Mouse (Mus musculus) hindbrain, embryonic 15.5 days (tissue): ENCODE measurements around the gene Spata20. TPM values are rescaled to one million over a fixed set of nuclear protein-coding genes. Genes with fewer than 3 reads are reported as not detected.

Source experiments
- ATAC-seq: fragments of 200-750 bp; cut with Nextera tagmentation; 2 replicates; pipeline ENCODE4 v1.8.0; 2017; ENCODE audit warnings: low read depth, moderate number of reproducible peaks, moderate TSS enrichment; ENCODE audit not compliant: low FRiP score
- H3K27ac ChIP-seq: fragments of 300-500 bp; sonication (generic); replicated peaks from 2 replicates; pipeline ENCODE4 v1.5.1; 2015; ENCODE audit warnings: mild to moderate bottlenecking, inconsistent platforms
- H3K27me3 ChIP-seq: fragments of 300-500 bp; sonication (generic); 2 replicates; pipeline ENCODE4 v1.6.1; 2015; ENCODE audit warnings: control low read depth, inconsistent platforms
- H3K36me3 ChIP-seq: fragments of 300-500 bp; sonication (generic); 2 replicates; pipeline ENCODE4 v1.6.1; 2015; ENCODE audit warnings: control low read depth, inconsistent platforms
- H3K4me1 ChIP-seq: fragments of 300-500 bp; sonication (generic); replicated peaks from 2 replicates; pipeline ENCODE4 v1.6.1; 2015; ENCODE audit warnings: control low read depth, inconsistent platforms
- H3K4me2 ChIP-seq: fragments of 300-500 bp; sonication (generic); 2 replicates; pipeline ENCODE4 v1.6.1; 2015; ENCODE audit warnings: moderate library complexity, mild to moderate bottlenecking, inconsistent platforms
- H3K4me3 ChIP-seq: fragments of 300-500 bp; sonication (generic); 2 replicates; pipeline ENCODE4 v1.5.1; 2015; ENCODE audit warnings: mild to moderate bottlenecking, inconsistent platforms
- H3K9ac ChIP-seq: fragments of 300-500 bp; sonication (generic); 2 replicates; pipeline ENCODE4 v1.6.1; 2015; ENCODE audit warnings: inconsistent platforms
- H3K9me3 ChIP-seq: fragments of 300-500 bp; sonication (generic); 2 replicates; pipeline ENCODE4 v1.6.1; 2016; ENCODE audit warnings: control low read depth, inconsistent platforms
- WGBS: fragments of 180-500 bp; shearing (Covaris S2); methylation state at CpG from one replicate; pipeline ENCODE4 v1.1.7; 2015; 5-methylcytosine and 5-hydroxymethylcytosine counted together
- polyA plus RNA-seq: library from polyadenylated mRNA; unstranded; fragments of >200 nt; fragmentation: Nextera tagmentation; extraction: Ambion mirVana; gene quantifications from 2 replicates; pipeline ENCODE4 v1.2.1, GENCODE M21; 2015

Spata20 gene
- polyA plus RNA-seq, 1 experiment from 2014 or later, result 0.84 TPM

DNA sequence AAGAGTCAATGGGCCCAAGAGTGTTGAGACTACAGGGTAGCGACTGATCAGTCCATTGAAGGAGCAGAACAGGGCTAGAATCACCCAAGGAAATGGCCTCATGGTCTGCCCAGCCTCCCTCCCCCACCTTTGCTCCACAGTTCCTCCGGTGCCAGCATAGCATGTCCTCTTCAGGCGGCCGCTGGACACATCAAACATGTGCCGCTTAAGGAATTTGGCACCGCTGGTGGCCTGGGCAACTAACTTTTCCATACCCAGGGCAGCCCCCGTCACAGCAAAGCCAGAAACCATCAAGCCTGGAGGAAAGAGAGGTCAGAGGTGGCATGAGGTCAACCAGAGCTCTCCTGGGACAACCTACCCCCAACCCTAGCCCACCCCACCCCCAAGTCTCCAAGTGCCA, 4.0 kb downstream of the Spata20 start:
- 92% methylated on average over 7 of the region's 7 CpGs for whole genome bisulfite sequencing
- ATAC-seq, result no peak
- Histone ChIP-seq H3K27me3 (no peaks in the 10 kb centered on the region), H3K4me1 (peaks cover 3% of the 10 kb centered on the region; the same call in 1 of the 2 replicates), H3K27ac (no peak overlapping the region), H3K36me3 (no peaks in the 10 kb centered on the region), H3K9ac (no peak overlapping the region), H3K4me2 (no peak overlapping the region), H3K9me3 (no peaks in the 10 kb centered on the region), H3K4me3 (no peak overlapping the region)

DNA sequence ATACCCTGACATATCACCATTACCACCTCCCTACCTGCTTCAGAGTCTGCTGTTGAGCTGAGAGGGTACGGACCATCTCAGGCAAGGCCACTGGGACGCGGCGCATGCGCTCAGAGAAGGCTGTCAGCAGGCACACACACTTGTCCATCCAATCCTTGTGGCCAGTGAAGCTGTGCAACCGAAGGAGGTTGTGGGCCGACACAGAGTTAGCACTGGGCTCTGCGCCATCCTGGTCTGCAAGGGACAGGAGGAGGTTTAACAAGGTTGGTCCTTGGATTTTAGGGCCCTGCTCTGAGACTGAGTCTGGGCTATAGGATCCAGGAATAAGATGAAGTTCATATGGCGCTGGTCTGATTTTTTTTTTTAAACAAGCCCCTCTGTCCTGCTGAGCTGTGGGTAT, 5.6 kb downstream of the Spata20 start:
- Histone ChIP-seq H3K9me3 (no peaks in the 10 kb centered on the region), H3K9ac (no peak overlapping the region), H3K4me1 (peaks cover 9% of the 10 kb centered on the region), H3K4me3 (no peak overlapping the region), H3K4me2 (no peak overlapping the region), H3K27ac (no peak overlapping the region), H3K36me3 (no peaks in the 10 kb centered on the region), H3K27me3 (no peaks in the 10 kb centered on the region)
- no peak for ATAC-seq
- WGBS, result 85% methylated on average over 9 of the region's 9 CpGs

DNA sequence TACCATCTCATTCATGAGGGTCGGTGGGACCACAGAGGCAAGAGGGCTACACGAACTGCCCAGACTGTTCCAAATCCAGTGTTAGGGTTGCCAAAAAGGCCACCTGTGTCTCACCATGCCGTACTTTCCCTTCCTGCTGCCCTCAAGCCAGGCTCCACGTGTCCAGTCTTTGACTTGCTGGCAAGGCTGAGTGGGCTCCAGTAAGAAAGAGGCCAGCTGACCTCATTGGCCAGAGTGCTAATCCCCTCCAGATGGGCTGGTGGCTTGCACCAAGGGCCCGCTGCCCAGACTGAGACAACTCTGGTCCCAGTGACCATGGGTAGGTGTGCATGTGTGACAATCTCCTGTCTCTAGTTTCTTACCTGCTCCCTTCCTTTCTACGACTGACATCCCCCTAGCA, 8.3 kb downstream of the Spata20 start:
- WGBS, result 67% methylated on average over 6 of the region's 6 CpGs
- no peak overlapping the region for H3K27ac ChIP-seq
- ATAC-seq, result no peak
- no peaks in the 10 kb centered on the region for H3K9me3 ChIP-seq
- H3K36me3 ChIP-seq, result no peaks in the 10 kb centered on the region
- H3K4me2 ChIP-seq, result no peak overlapping the region
- no peak overlapping the region for H3K9ac ChIP-seq
- no peak overlapping the region for H3K4me3 ChIP-seq
- no peaks in the 10 kb centered on the region for H3K27me3 ChIP-seq
- H3K4me1 ChIP-seq, result peaks cover 20% of the 10 kb centered on the region

DNA sequence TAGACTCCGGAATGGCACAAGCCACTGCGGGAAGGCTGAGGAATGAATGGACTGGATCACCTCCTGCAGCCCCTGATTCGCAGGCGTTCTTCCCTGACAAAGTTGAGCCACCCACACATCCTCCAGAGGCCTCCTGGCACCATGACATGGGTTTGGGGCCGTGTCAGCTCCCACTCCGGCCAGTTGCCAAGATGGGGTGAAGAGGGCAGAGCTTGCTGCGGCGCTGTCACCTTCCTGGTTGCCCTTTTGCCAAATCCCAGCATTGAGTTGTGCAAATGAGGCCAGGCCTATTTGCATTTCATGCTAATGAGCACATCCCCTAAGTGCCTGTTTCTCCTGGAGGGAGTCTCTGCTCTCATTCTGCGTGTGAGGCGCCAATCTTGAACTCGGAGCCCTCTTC, 10.3 kb downstream of the Spata20 start:
- WGBS, result 11% methylated on average over 11 of the region's 11 CpGs
- peaks cover 34% of the 10 kb centered on the region for H3K4me1 ChIP-seq
- H3K9ac ChIP-seq, result no peak overlapping the region

DNA sequence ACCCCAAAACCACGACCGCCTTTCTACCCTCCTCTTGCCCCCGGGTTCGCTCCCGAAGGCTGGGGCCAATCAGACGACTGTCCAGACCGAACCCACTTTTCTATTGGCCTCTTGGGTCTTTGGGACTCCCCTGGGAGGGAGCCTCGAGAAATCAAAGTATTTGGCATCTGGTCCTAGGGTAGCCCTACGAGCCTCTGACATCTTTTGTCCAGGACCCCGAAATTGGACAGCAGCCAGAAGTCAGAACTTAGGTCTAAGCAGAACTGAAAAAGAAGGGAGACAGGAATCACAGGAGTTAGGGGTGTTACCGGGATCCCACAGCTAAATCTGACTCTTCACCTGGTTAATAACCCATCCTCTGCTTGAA, 11.5 kb downstream of the Spata20 start:
- Histone ChIP-seq H3K27me3 (no peaks in the 10 kb centered on the region), H3K9me3 (no peaks in the 10 kb centered on the region), H3K9ac (no peak overlapping the region), H3K4me2 (peak overlapping the region; percentile 94), H3K4me3 (peak overlapping the region; percentile 93), H3K27ac (peak overlapping the region; percentile 83), H3K4me1 (peaks cover 46% of the 10 kb centered on the region), H3K36me3 (no peaks in the 10 kb centered on the region)
- no peak; the same call in 1 of the 2 replicates for ATAC-seq
- WGBS, result 2% methylated on average over 11 of the region's 11 CpGs

More for the DNA sequence above, 10.3 kb downstream of the Spata20 start:
- H3K27ac ChIP-seq, result no peak overlapping the region
- H3K4me3 ChIP-seq, result no peak overlapping the region
- no peak overlapping the region for H3K4me2 ChIP-seq
- no peaks in the 10 kb centered on the region for H3K36me3 ChIP-seq
- no peak for ATAC-seq
- no peaks in the 10 kb centered on the region for H3K9me3 ChIP-seq
- no peaks in the 10 kb centered on the region for H3K27me3 ChIP-seq

- no peaks in the 10 kb centered on the region for H3K9me3 ChIP-seq
- peak within 1 kb of the TSS; percentile 83 for H3K27ac ChIP-seq
- peak within 1 kb of the TSS; percentile 93 for H3K4me3 ChIP-seq
- peak within 1 kb of the TSS; percentile 98 for H3K9ac ChIP-seq
- peak; percentile 85 for ATAC-seq
- peak within 1 kb of the TSS; percentile 94 for H3K4me2 ChIP-seq
- under 1% methylated on average over 41 of the region's 71 CpGs for WGBS
- peaks cover 52% of the 10 kb centered on the region for H3K4me1 ChIP-seq
- H3K36me3 ChIP-seq, result no peaks in the 10 kb centered on the region
- H3K27me3 ChIP-seq, result no peaks in the 10 kb centered on the region
Measured at GRCm38 (mm10) chr11:94473707-94474543, 12.1 kb downstream of the Spata20 start, which contains the start of gene Cacna1g. Gene Cacna1g (minus strand): TSS chr11:94474198.

GRCm38 (mm10) chr11:94472916-94473706, 12.9 kb downstream of the Spata20 start:
- Histone ChIP-seq H3K27me3 (no peaks in the 10 kb centered on the region), H3K4me1 (peaks cover 61% of the 10 kb centered on the region), H3K4me2 (peak overlapping the region; percentile 94), H3K9me3 (no peaks in the 10 kb centered on the region), H3K9ac (peak overlapping the region; percentile 98), H3K36me3 (no peaks in the 10 kb centered on the region), H3K4me3 (peak overlapping the region; percentile 93), H3K27ac (peak overlapping the region; percentile 83)
- WGBS, result under 1% methylated on average over 52 of the region's 52 CpGs
- ATAC-seq, result no peak

- Histone ChIP-seq H3K4me1 (peaks cover 65% of the 10 kb centered on the region), H3K9ac (peak overlapping the region; percentile 98), H3K9me3 (no peaks in the 10 kb centered on the region), H3K4me2 (peak overlapping the region; percentile 94), H3K36me3 (no peaks in the 10 kb centered on the region), H3K27me3 (no peaks in the 10 kb centered on the region), H3K4me3 (peak overlapping the region; percentile 93), H3K27ac (peak overlapping the region; percentile 83)
- 0% methylated on average over 15 of the region's 15 CpGs for WGBS
- ATAC-seq, result no peak
Measured at GRCm38 (mm10) chr11:94472585-94472915, 13.4 kb downstream of the Spata20 start.

- Histone ChIP-seq H3K27me3 (no peaks in the 10 kb centered on the region), H3K36me3 (no peaks in the 10 kb centered on the region), H3K4me1 (peaks cover 70% of the 10 kb centered on the region), H3K4me2 (peak overlapping the region; percentile 94), H3K4me3 (peak overlapping the region; percentile 93), H3K9me3 (no peaks in the 10 kb centered on the region), H3K9ac (peak overlapping the region; percentile 98), H3K27ac (peak overlapping the region; percentile 83)
- 4% methylated on average over 16 of the region's 17 CpGs for WGBS
- ATAC-seq, result no peak
Measured at GRCm38 (mm10) chr11:94471740-94472584, 14.0 kb downstream of the Spata20 start.

GRCm38 (mm10) chr11:94470391-94470790, 15.6 kb downstream of the Spata20 start:
- H3K4me1 ChIP-seq, result peaks cover 71% of the 10 kb centered on the region
- no peaks in the 10 kb centered on the region for H3K36me3 ChIP-seq
- no peaks in the 10 kb centered on the region for H3K9me3 ChIP-seq
- H3K4me2 ChIP-seq, result peak overlapping the region; percentile 94
- ATAC-seq, result no peak
- no peak overlapping the region for H3K9ac ChIP-seq
- 23% methylated on average over 6 of the region's 7 CpGs for WGBS
- H3K27ac ChIP-seq, result peak overlapping the region; percentile 83; the same call in 1 of the 2 replicates
- H3K4me3 ChIP-seq, result peak overlapping the region; percentile 93
- no peaks in the 10 kb centered on the region for H3K27me3 ChIP-seq

DNA sequence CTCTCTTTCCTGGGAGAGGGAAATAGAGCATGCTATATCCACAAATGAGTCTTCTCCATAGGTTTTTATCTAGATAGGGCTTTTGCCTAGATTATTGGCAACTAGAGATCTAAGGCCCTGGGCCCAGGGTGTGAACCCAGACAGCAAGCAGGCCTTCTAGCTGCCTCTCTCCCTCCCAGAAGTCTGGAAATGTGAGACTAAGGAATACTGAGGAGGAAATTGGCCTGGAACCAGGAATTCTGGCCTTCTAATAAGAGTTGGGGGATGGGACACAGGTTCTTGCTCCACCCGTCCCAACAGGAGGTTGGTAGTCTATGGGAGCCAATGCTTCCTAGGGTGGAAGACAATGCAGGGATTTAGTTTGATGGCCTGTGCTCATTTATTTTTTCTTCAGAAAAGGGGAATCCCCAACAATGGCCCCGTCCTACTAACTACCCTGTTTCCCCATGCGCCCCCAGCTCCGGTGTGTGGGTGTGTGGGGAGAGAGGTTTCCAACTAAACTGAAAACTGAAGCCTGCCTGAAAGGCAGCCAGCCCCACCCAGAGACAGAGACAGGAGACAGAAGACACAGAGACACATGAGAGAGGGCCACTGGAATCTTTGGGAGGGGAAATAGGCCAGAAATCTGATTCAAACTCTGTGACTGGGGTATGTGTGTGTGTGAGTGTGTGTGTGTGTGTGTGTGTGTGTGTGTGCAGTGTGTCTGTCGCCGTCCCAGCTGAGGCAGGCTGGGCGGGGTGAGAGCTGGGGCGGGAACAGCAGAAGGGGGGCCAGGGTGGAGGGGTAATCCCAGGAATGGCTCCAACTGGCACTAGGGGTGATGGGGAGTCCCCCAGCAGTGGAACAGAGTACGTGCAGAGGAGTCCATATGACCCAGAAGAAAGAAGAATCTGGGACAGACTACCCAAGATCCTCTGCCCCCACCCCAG, 16.6 kb downstream of the Spata20 start:
- Histone ChIP-seq H3K9ac (0 out of 2 replicates have a peak overlapping the region, but pooled peaks have one; percentile 17), H3K27ac (peak overlapping the region; percentile 83), H3K9me3 (no peaks in the 10 kb centered on the region), H3K4me1 (peaks cover 71% of the 10 kb centered on the region), H3K4me3 (peak overlapping the region; percentile 3; the same call in 1 of the 2 replicates), H3K4me2 (peak overlapping the region; percentile 94), H3K27me3 (no peaks in the 10 kb centered on the region), H3K36me3 (no peaks in the 10 kb centered on the region)
- no peak for ATAC-seq
- 11% methylated on average over 9 of the region's 9 CpGs for WGBS
